Mouse (Mus musculus) midbrain, embryonic 16.5 days (tissue): ENCODE measurements at regions not wholly inside any gene's neighbourhood (a gene's known extent, or its start where the extent isn't known, plus 50 kb on each side); places are given as distances from the start of the nearest gene placed in this dataset.

Source experiments
- ATAC-seq: fragments of 200-750 bp; cut with Nextera tagmentation; 2 replicates; pipeline ENCODE4 v1.8.0; 2017; ENCODE audit warnings: moderate TSS enrichment
- H3K27ac ChIP-seq: fragments of 300-500 bp; sonication (generic); 2 replicates; pipeline ENCODE4 v1.5.1; 2014; ENCODE audit warnings: mild to moderate bottlenecking, low read length, mixed read lengths
- H3K27me3 ChIP-seq: fragments of 300-500 bp; sonication (generic); 2 replicates; pipeline ENCODE4 v1.6.1; 2014; ENCODE audit warnings: low read depth, low read length, mixed read lengths; ENCODE audit not compliant: control insufficient read depth, insufficient read depth
- H3K36me3 ChIP-seq: fragments of 300-500 bp; sonication (generic); 2 replicates; pipeline ENCODE4 v1.6.1; 2014; ENCODE audit warnings: mild to moderate bottlenecking, low read length, moderate library complexity, mixed read lengths; ENCODE audit not compliant: control insufficient read depth, insufficient read depth
- H3K4me1 ChIP-seq: fragments of 300-500 bp; sonication (generic); 2 replicates; pipeline ENCODE4 v1.6.1; 2014; ENCODE audit warnings: mild to moderate bottlenecking, low read length, mixed read lengths; ENCODE audit not compliant: control insufficient read depth, insufficient read depth
- H3K4me2 ChIP-seq: fragments of 300-500 bp; sonication (generic); 2 replicates; pipeline ENCODE4 v1.6.1; 2014; ENCODE audit warnings: mild to moderate bottlenecking, low read length, mixed read lengths
- H3K4me3 ChIP-seq: fragments of 300-500 bp; sonication (generic); 2 replicates; pipeline ENCODE4 v1.5.1; 2014; ENCODE audit warnings: low read depth, mild to moderate bottlenecking, low read length, moderate library complexity, mixed read lengths
- H3K9ac ChIP-seq: fragments of 300-500 bp; sonication (generic); 2 replicates; pipeline ENCODE4 v1.6.1; 2014; ENCODE audit warnings: low read depth, low read length, mixed read lengths
- H3K9me3 ChIP-seq: fragments of 300-500 bp; sonication (generic); replicated peaks from 2 replicates; pipeline ENCODE4 v1.6.1; 2014; ENCODE audit warnings: mild to moderate bottlenecking, low read length, mixed read lengths; ENCODE audit not compliant: control insufficient read depth, poor library complexity, severe bottlenecking
- WGBS: fragments of 180-500 bp; shearing (Covaris S2); extraction: QIAGEN DNeasy Blood & Tissue Kit; methylation state at CpG from one replicate; pipeline ENCODE4 v1.1.7; 2014; 5-methylcytosine and 5-hydroxymethylcytosine counted together

- Histone ChIP-seq H3K4me3 (no peak overlapping the region), H3K27me3 (no peaks in the 10 kb centered on the region), H3K4me2 (no peak overlapping the region), H3K4me1 (peaks cover 3% of the 10 kb centered on the region; the same call in 1 of the 2 replicates), H3K27ac (no peak overlapping the region), H3K36me3 (no peaks in the 10 kb centered on the region), H3K9ac (no peak overlapping the region), H3K9me3 (no peaks in the 10 kb centered on the region)
- 35% methylated on average over 7 of the region's 7 CpGs for WGBS
- no peak for ATAC-seq
Observed at GRCm38 (mm10) chr15:87201055-87201454, 343.0 kb upstream of the Fam19a5 start.

- WGBS: 54% methylated on average over 3 of the region's 3 CpGs
Observed at GRCm38 (mm10) chr15:87229951-87230350, 314.1 kb upstream of the Fam19a5 start.

GRCm38 (mm10) chr15:87236096-87236495 is 308.0 kb upstream of the Fam19a5 start:
- Histone ChIP-seq H3K27ac (no peak overlapping the region), H3K4me1 (no peaks in the 10 kb centered on the region), H3K4me2 (no peak overlapping the region), H3K36me3 (no peaks in the 10 kb centered on the region), H3K27me3 (no peaks in the 10 kb centered on the region), H3K9me3 (no peaks in the 10 kb centered on the region), H3K4me3 (no peak overlapping the region), H3K9ac (no peak overlapping the region)
- no peak for ATAC-seq
- WGBS: 52% methylated on average over 3 of the region's 3 CpGs

More at GRCm38 (mm10) chr15:87229951-87230350, 314.1 kb upstream of the Fam19a5 start:
- H3K27ac ChIP-seq: no peak overlapping the region
- no peak overlapping the region for H3K9ac ChIP-seq
- no peak for ATAC-seq
- H3K4me3 ChIP-seq: no peak overlapping the region
- H3K4me2 ChIP-seq: no peak overlapping the region
- H3K36me3 ChIP-seq: no peaks in the 10 kb centered on the region
- no peaks in the 10 kb centered on the region for H3K27me3 ChIP-seq
- H3K9me3 ChIP-seq: no peaks in the 10 kb centered on the region
- H3K4me1 ChIP-seq: no peaks in the 10 kb centered on the region

- Histone ChIP-seq H3K4me2 (no peak overlapping the region), H3K4me1 (no peaks in the 10 kb centered on the region), H3K36me3 (no peaks in the 10 kb centered on the region), H3K9me3 (no peaks in the 10 kb centered on the region), H3K27ac (no peak overlapping the region), H3K9ac (no peak overlapping the region), H3K4me3 (no peak overlapping the region), H3K27me3 (no peaks in the 10 kb centered on the region)
- no peak for ATAC-seq
- WGBS: 98% methylated on average over 11 of the region's 11 CpGs
Observed at GRCm38 (mm10) chr15:87239057-87239456, 305.0 kb upstream of the Fam19a5 start.

- no peak overlapping the region for H3K4me2 ChIP-seq
- no peak overlapping the region for H3K9ac ChIP-seq
- ATAC-seq: no peak
- no peaks in the 10 kb centered on the region for H3K36me3 ChIP-seq
- H3K4me3 ChIP-seq: no peak overlapping the region
- no peaks in the 10 kb centered on the region for H3K9me3 ChIP-seq
- H3K27ac ChIP-seq: no peak overlapping the region
- 87% methylated on average over 6 of the region's 6 CpGs for WGBS
- H3K4me1 ChIP-seq: no peaks in the 10 kb centered on the region
- H3K27me3 ChIP-seq: no peaks in the 10 kb centered on the region
Observed at GRCm38 (mm10) chr15:87261497-87261896, 282.6 kb upstream of the Fam19a5 start.

GRCm38 (mm10) chr15:87264906-87265305 is 279.2 kb upstream of the Fam19a5 start:
- ATAC-seq: no peak
- no peak overlapping the region for H3K4me2 ChIP-seq
- H3K27me3 ChIP-seq: no peaks in the 10 kb centered on the region
- H3K4me3 ChIP-seq: no peak overlapping the region
- H3K9me3 ChIP-seq: no peaks in the 10 kb centered on the region
- no peaks in the 10 kb centered on the region for H3K4me1 ChIP-seq
- no peaks in the 10 kb centered on the region for H3K36me3 ChIP-seq
- H3K27ac ChIP-seq: no peak overlapping the region
- H3K9ac ChIP-seq: no peak overlapping the region

GRCm38 (mm10) chr15:87290987-87291529 is 253.0 kb upstream of the Fam19a5 start:
- Histone ChIP-seq H3K4me1 (no peaks in the 10 kb centered on the region), H3K4me2 (no peak overlapping the region), H3K4me3 (no peak overlapping the region), H3K9me3 (no peaks in the 10 kb centered on the region), H3K27me3 (no peaks in the 10 kb centered on the region), H3K27ac (no peak overlapping the region), H3K9ac (no peak overlapping the region), H3K36me3 (no peaks in the 10 kb centered on the region)
- 81% methylated on average over 7 of the region's 7 CpGs for WGBS
- ATAC-seq: no peak

GRCm38 (mm10) chr15:87319896-87320295 is 224.2 kb upstream of the Fam19a5 start:
- ATAC-seq: no peak
- no peak overlapping the region for H3K4me3 ChIP-seq
- no peaks in the 10 kb centered on the region for H3K9me3 ChIP-seq

GRCm38 (mm10) chr15:87321067-87321985 is 222.8 kb upstream of the Fam19a5 start:
- Histone ChIP-seq H3K4me1 (no peaks in the 10 kb centered on the region), H3K36me3 (no peaks in the 10 kb centered on the region), H3K9ac (no peak overlapping the region), H3K4me2 (no peak overlapping the region), H3K27ac (no peak overlapping the region), H3K27me3 (no peaks in the 10 kb centered on the region), H3K9me3 (no peaks in the 10 kb centered on the region), H3K4me3 (no peak overlapping the region)
- no peak for ATAC-seq
- WGBS: 77% methylated on average over 12 of the region's 12 CpGs

More at GRCm38 (mm10) chr15:87319896-87320295, 224.2 kb upstream of the Fam19a5 start:
- H3K9ac ChIP-seq: no peak overlapping the region
- H3K27me3 ChIP-seq: no peaks in the 10 kb centered on the region
- H3K36me3 ChIP-seq: no peaks in the 10 kb centered on the region
- no peak overlapping the region for H3K27ac ChIP-seq
- H3K4me1 ChIP-seq: no peaks in the 10 kb centered on the region
- H3K4me2 ChIP-seq: no peak overlapping the region
